ENCODE assay signal across 9 mouse cellular contexts in the genomic region with DNA sequence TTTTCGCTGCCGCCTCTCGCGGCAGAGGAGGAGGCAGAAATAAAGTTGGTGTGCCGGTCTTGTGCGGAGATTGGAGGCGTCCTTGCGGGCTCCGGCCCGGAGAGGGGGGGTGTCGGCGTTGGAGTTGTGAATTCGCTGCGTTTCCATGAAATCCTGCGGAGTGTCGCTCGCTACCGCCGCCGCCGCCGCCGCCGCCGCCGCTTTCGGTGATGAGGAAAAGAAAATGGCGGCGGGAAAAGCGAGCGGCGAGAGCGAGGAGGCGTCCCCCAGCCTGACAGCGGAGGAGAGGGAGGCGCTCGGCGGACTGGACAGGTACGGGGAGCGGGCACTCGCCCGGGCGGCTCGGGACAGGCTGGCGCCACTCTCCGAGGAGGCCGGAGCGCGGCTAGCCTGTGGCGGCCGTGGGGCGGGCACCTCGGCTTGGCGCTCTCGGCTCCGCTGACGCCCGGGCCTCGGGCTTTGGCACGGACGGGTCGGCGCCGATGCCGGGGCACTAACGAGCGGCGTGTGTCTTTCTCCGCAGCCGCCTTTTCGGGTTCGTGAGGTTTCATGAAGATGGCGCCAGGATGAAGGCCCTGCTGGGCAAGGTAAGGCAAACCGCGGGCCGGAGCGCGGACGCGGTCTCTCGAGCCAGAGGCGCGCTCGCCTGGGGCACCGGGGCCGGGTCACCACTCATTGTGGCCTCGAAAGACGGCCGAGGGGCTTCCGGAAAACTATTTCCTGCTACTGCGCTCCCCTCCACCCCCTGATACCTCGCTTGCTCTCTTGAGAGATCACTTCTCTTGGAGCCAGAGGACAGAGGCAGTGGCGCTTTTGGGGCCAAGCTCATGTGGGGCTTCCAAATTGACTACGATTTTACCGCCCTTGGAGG. TPM values are rescaled to one million over a fixed set of nuclear protein-coding genes. Genes with fewer than 3 reads are reported as not detected.
DNase-seq lines count a peak whose midpoint lies in the region; ATAC-seq and TF ChIP-seq lines count a peak whose summit lies in the region.
"Had no signal": no experiment of that assay in that cellular context is flagged by ENCODE, and none has a peak within 500 bp of the region (broad histone marks: within the 10 kb centered on the region; RNA-seq: fewer than 3 reads in every experiment).

No protein-coding gene starts in this region.

- H3K36me3 ChIP-seq in ES-E14 (ENCODE audit: control insufficient read depth, insufficient read depth, low read length, poor library complexity, severe bottlenecking): no peaks in the 10 kb centered on the region
- H3K36me3 ChIP-seq in forebrain, postnatal 0 days (ENCODE audit: insufficient read depth): no peaks in the 10 kb centered on the region

- peak overlapping the region; percentile 97 for H3K9ac ChIP-seq in ES-E14 (ENCODE audit: insufficient read depth, low read depth, low read length, poor library complexity, severe bottlenecking)
- peak overlapping the region; percentile 84 for H3K9ac ChIP-seq in forebrain, postnatal 0 days

- ATAC-seq in forebrain, postnatal 0 days: peak; percentile 37

- no peaks in the 10 kb centered on the region for H3K27me3 ChIP-seq in forebrain, postnatal 0 days (ENCODE audit: insufficient read depth, low read length)

- in situ Hi-C loops in ES-E14 (cut with MboI; ENCODE audit: low sequenced_read_pairs in 2 of 2, unreplicated experiment in 2 of 2): no loop called here

- H3K27ac ChIP-seq in ES-E14 (ENCODE audit: insufficient read depth, low read depth, low read length, poor library complexity, severe bottlenecking): peak overlapping the region; percentile 97
- H3K27ac ChIP-seq in forebrain, postnatal 0 days (ENCODE audit: low read depth, low read length): peak overlapping the region; percentile 98

- H3K9me3 ChIP-seq in ES-E14 (ENCODE audit: control insufficient read depth, insufficient read depth, low read depth, low read length): no peaks in the 10 kb centered on the region
- H3K9me3 ChIP-seq in forebrain, postnatal 0 days (ENCODE audit: low read length): no peaks in the 10 kb centered on the region

- no peak for DNase-seq in ES-E14 (ENCODE audit: low read depth, low spot score)
- DNase-seq in cerebellum, adult 11-12 months: peak; percentile 67
- DNase-seq in forebrain, postnatal 0 days: peak; percentile 78
- peak; percentile 70 for DNase-seq in heart, postnatal 4 days
- DNase-seq in layer of hippocampus, postnatal 10 days (ENCODE audit: low spot score in 2 of 2): peak; percentile 55 to 79
- peak; percentile 55 for DNase-seq in lung, postnatal 25 days (ENCODE audit: low spot score)
- DNase-seq in retina, postnatal 1 day: peak; percentile 83
- DNase-seq in thymus, postnatal 4 days: peak; percentile 70

- H3K4me1 ChIP-seq in ES-E14 (ENCODE audit: control insufficient read depth in 2 of 2, insufficient read depth in 2 of 2, low read length in 2 of 2, poor library complexity in 1 of 2): no peaks in the 10 kb centered on the region
- no peaks in the 10 kb centered on the region for H3K4me1 ChIP-seq in forebrain, postnatal 0 days (ENCODE audit: insufficient read depth)

- peak; percentile 14; the same call in 1 of the 2 replicates for TF ChIP-seq CTCF in forebrain, postnatal 0 days (IDR thresholded peaks at IDR 0.05; ENCODE audit: low read depth)

- peak overlapping the region; percentile 93 to 96 for H3K4me3 ChIP-seq in ES-E14 (ENCODE audit: insufficient read depth in 1 of 2, low read depth in 1 of 2, low read length in 2 of 2, poor library complexity in 1 of 2, severe bottlenecking in 1 of 2)
- peak overlapping the region; percentile 84 for H3K4me3 ChIP-seq in forebrain, postnatal 0 days (ENCODE audit: low read depth, low read length)

- H3K4me2 ChIP-seq in forebrain, postnatal 0 days (ENCODE audit: low read depth): peak overlapping the region; percentile 57

- under 1% methylated on average over 92 of the region's 95 CpGs for WGBS in forebrain, postnatal 0 days

TF ChIP-seq in ES-E14, 5 proteins besides CTCF, POLR2A, EP300 and RAD21:
- TF ChIP-seq ZNF384 (IDR thresholded peaks at IDR 0.05; ENCODE audit: low read depth, low read length) (no peak), ZC3H11A (IDR thresholded peaks at IDR 0.05; ENCODE audit: borderline replicate concordance, low read depth, low read length) (no peak), HCFC1 (IDR thresholded peaks at IDR 0.05; ENCODE audit: borderline replicate concordance, insufficient read depth, low read length) (no peak), CHD2 (IDR thresholded peaks at IDR 0.05; ENCODE audit: low read depth, low read length) (no peak), MAFK (IDR thresholded peaks at IDR 0.05; ENCODE audit: insufficient read depth, low read depth, low read length) (no peak)

RNA-seq across cellular contexts. Expression of gene Kdm6a, which starts 0.7 kb away (rescaled TPM):
- total RNA-seq in ES-E14 (2012; rRNA removed): 44.2 and 44.9 TPM in 2 replicates
- total RNA-seq in forebrain, postnatal 0 days (2014; rRNA removed): 34.8 and 53.9 TPM in 2 replicates
- polyA plus RNA-seq in forebrain, postnatal 0 days (2015; fragmentation: Nextera tagmentation; extraction: Ambion mirVana): 10.5 and 11.1 TPM in 2 replicates
- 10 to 100 TPM; 30.7 to 53.3 TPM for total RNA-seq in heart, postnatal 4 days (2021)
- 10 to 100 TPM; 36.4 to 50.0 TPM for total RNA-seq in layer of hippocampus, postnatal 10 days (2021)

RNA-seq across cellular contexts. Expression of gene Dusp21, which starts 17.4 kb away (rescaled TPM):
- total RNA-seq in ES-E14 (2012; rRNA removed): not detected in 2 replicates
- total RNA-seq in forebrain, postnatal 0 days (2014; rRNA removed): not detected in 2 replicates
- not detected in 2 replicates for polyA plus RNA-seq in forebrain, postnatal 0 days (2015; fragmentation: Nextera tagmentation; extraction: Ambion mirVana)
- not detected for total RNA-seq in heart, postnatal 4 days (2021)
- total RNA-seq in layer of hippocampus, postnatal 10 days (2021): not detected
- polyA plus RNA-seq: large intestine, adult 2 months had no signal
